Mouse (Mus musculus): Measurements from ENCODE around the gene Cflar.
A peak's percentile ranks its signal among the peaks of the same experiment; 100 is the strongest.
"Not testable (repeated sequence)": the region's sequence is repeated elsewhere in the genome, so short reads cannot be mapped to it uniquely, and the experiment has no call there.

Cflar gene

GRCm38 (mm10) chr1:58711365-58712016 is at the start of gene Cflar:
Cflar (plus strand) TSS chr1:58711508.
- DNase-seq = peak; percentile 52

DNA sequence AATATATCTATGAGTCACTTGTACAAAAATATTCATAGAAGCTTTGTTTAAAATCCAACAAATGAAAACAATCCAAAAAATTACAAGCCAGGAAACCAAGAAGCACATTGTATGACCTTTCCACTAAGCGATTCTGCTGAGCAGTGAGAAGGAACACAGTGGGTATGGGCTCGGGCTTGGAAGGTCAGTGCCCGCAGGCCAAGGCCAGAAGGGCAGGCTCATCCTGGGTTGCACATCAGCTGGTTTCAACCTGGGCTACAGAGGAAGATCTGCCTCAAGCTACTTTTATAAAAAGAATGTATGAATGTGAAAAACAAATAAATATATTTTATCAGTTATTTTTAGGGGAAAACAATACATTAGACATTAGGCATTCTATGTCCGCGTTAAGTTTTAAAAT is 48.6 kb upstream of the Cflar start:
- DNase-seq = not testable (repeated sequence)

DNA sequence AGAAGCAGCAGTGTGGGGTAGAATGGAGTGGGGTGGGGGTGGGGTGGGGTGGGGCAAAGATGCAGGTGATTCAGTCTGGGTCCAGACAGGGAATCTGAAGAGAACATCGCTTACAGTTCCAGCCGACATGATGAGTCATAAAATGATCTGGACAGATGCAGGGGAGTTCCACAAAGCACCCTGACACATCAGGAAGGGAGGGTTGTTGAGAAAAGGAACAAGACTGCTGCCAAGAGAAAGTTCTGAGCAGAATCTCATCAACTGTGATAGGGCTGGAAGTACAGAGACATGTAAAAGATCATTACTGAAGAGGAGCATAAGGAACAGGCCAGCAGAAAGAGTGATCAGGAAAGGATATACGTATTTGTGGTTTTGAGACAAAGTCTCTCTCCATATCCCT is 47.9 kb upstream of the Cflar start:
- not testable (repeated sequence) for DNase-seq

DNA sequence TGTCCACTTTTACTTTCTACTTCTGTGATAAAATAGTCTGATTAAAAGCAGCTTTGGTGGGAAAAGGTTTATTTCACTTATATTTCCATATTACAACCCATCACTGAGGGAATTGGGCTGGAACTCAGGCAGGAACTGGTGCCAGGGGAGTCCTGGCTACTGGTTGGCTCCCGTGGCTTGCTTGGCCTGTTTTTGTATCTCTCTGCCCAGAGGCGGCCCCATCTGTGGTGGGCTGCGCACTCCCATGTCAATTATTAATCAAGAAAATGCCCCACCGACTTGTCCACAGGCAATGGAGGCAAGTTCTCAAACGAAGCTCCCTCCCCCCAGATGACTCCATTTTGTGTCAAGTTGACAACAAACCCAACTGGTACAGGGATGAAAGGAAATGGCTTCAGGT is 43.1 kb upstream of the Cflar start:
- no peak for DNase-seq

DNA sequence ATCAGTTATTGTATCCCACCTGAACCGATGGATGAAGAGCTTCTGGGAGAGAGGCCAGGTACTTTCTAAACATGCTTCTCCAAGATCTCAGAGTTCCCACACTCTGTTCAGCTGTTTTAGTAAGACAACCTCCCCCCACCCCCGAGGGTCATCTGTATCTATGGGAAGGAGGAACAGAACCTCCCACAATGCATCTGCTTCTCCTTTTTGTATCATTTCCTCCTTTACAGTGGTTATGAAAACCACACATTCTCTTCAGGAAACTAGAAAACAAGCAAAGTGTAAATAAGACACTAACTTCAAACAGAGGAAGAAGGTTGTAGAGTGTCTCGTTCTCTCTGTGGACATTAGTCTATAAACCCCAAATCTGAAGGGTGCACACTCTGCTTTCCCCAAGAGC is 41.7 kb upstream of the Cflar start:
- DNase-seq = not testable (repeated sequence)

GRCm38 (mm10) chr1:58672116-58672515 is 39.2 kb upstream of the Cflar start:
- no peak for DNase-seq

DNA sequence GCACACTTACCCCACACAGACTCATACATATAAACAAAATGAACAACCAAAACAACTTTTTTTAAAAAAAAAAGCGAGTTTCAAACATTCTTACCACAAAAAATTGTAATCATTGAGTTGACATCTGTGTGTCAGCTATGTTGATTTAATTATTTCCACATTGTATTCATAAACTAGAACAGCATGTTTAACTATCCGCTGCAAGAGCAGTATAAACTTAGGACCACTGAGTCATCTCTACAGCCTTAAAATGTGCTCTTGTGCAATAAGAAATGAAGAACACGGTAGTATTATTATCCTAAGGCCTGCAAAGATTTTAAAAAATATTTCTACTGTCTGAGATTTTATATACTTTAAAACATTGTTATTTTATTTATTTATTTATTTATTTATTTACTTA is 36.3 kb upstream of the Cflar start:
- no peak for DNase-seq

- DNase-seq = peak; percentile 9
These were observed 33.7 kb upstream of the Cflar start for GRCm38 (mm10) chr1:58677575-58677974.

- not testable (repeated sequence) for DNase-seq
These were observed 32.9 kb upstream of the Cflar start for GRCm38 (mm10) chr1:58678412-58678811.

GRCm38 (mm10) chr1:58689426-58689825 is 21.9 kb upstream of the Cflar start:
- DNase-seq = no peak

DNA sequence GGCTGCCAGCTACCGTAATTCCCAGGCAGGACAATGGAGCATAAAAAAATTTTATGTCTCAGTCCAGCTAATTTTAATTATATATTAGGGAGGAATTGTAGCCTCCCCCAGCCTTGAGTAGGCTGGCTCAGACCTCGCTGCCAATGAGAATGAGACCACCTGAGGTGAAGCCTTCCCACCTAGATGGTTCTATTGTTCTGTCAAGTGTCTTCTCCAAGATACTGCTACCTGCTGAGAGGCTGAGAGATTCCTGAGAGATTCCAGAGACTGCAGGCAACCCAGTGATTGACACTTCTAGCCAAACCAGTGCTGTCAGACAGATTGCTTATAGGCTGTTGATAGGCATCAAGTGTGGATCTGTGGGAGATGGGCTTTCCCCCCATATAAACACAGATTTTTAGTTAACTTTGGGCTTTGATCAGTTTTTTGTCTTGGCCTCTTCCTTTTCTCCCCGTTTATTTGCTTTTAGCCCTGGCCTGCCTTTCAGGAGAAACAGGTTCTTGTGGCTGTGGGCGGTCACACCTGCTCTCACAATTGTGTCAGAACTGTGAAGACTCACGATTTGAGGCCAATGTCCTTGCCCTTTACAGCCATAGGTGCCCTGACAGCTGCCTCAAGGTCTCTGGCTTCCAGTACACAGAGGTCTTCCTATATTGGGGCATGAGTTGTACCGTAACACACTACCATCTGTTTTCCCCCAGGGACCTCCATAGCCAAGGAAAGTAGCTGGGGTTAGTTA is 21.1 kb upstream of the Cflar start:
- no peak for DNase-seq

GRCm38 (mm10) chr1:58690834-58691488 is 20.3 kb upstream of the Cflar start:
- DNase-seq = not testable (repeated sequence)

DNA sequence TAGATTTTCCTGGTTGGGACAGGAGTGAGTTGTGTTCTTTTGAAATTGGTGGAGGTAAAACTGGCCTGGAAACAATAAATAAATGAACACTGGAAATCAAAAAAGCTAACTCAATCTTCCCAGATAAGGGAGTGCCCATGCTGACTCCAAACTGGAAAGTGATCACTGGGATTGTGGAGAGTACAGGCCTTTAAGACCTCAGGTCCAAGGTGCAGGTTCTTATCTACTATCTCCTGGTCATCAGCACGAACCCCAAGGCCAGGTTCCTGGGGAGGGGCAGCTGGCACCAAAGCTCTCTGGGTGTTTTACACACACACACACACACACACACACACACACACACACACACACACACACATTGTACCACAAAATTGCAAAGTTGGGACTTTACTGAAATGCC is 19.6 kb upstream of the Cflar start:
- not testable (repeated sequence) for DNase-seq

DNA sequence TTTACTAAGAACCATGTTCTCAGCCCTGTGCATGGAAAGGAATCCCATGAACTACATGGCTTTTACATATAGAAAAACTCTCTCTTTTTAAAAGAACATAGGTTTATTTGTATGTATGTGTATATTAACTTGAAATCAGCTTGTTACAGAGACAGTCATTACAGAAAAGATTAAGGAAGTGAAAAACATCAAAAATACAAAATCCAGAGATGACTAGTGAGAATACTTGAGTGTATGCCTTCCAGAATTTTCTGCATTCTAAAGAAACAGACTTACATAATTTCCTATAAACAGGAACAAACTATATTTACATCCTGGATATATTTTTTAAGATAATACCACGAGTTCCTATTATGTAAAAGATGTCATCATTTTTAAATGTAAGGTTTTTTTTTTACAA is 17.6 kb upstream of the Cflar start:
- no peak for DNase-seq

GRCm38 (mm10) chr1:58695810-58696209 is 15.5 kb upstream of the Cflar start, which contains the start of gene Als2cr12:
Als2cr12 (minus strand) TSS chr1:58695989.
- not testable (repeated sequence) for DNase-seq

- DNase-seq = peak; percentile 54
These were observed 13.7 kb upstream of the Cflar start for GRCm38 (mm10) chr1:58697607-58698006.

DNA sequence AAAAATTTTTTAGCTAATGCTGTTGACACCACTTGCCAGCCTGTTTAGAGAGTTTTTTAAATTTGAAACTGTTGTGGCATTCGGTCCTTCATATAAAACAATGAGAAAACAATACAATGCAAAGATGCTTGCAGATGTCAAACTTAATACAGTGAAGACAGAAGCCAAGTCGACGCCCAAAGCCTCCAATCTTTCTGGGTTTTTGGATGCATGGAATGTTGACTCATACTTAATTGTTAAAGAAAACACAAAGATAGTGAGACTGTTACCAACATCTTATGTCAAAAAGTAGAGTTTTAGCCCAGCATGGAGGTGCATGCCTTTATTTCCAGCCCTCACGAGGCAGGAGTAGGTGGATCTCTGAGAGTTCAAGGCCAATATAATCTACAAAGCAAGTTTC is 12.5 kb upstream of the Cflar start:
- no peak for DNase-seq

DNA sequence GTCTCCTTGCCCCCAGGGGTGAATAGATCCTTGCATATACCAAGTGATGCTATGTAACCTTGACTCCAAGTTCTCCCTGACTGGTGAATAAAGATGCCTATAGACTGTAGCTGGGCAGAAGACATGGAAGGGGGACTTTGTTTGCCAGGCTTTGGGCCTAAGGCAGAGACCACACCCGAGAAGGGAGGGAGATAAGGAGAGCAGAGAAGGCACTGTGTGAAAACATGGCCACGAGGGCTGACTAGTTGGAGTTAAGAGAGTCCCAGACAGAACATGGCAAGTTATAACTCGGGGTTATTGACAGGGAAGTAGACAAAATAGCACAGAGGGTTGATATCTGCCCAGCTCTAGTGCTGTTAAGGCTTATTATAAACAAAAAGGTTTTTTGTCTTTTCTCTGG is 11.3 kb upstream of the Cflar start:
- DNase-seq = no peak

DNA sequence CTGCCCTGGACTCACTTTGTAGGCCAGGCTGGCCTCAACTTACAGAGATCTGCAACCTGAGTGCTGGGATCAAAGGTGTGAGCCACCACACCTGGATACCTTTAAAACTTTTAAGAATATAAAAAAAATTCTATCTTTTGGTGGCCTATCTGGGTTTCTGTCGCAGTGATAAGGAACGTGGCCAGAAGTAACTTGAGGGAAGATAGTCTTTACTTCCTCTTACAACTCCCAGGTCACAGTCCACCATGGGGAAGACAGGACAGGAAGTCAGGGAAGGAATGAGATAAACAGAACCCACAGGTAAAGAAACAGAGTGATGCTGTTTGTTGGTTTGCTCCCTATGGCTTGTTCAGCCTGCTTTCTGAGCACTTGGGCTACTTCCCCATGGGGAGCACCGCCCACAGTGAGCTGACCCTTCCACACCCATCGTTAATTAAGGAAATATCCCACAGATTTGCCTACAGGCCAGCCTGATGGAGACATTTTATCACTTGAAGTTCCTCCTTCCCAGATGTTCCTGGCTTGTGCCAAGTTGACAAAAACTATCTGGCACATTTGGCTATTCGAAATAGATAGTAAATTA is 10.6 kb upstream of the Cflar start:
- DNase-seq = not testable (repeated sequence)

GRCm38 (mm10) chr1:58710043-58710442 is 1.3 kb upstream of the Cflar start:
- not testable (repeated sequence) for DNase-seq

GRCm38 (mm10) chr1:58710711-58711364 is 470 bp upstream of the Cflar start:
- DNase-seq = no peak

DNA sequence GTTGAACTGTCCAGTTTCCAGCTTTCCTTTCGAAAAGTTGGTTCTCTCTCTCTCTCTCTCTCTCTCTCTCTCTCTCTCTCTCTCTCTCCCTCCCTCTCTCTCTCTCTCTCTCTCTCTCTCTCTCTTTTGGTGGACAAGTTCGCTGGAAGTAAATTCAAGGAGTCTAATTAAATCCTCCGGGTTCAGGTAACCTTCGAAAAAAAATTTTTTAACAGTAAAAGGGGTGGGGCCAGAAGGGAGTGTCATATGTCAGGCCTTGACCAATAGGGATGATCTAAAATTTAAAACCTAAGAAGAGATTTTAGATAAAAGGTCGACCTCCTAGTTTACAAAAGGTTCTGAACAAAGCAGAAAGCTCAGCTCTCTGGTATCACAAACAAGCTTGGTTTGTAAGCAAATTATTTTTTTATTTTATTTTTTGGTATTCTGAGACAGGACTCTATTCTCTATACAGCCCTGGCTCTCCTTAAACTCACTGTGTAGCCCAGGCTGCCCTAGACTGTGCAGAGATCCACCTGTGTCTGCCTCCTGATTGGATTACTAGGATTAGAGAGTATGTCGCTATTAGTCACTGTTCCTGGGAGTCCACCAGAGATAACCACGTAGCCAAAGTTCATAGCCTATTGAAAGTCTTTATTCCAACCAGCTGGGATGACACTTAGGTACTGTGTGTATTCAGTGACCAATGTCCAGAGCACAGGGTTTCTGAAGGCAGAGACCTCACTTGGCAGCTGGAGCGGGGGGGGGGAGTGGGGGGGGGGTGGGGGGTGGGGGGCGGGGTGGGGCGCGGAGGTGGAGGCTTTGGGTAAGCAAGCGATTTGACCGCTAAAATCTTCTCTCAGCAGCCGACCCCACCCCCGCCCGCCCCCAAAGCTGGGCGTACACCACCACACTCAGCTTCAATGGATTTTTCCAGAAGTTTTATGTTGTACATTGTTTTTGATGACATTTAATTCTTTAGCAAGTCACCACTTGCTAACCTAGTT is 1.1 kb downstream of the Cflar start:
- no peak for DNase-seq

All from right cerebral cortex, adult 18-20 months (tissue).